Mouse (Mus musculus) MEL (cell line): ENCODE results near the gene Slc39a9. TPM values are rescaled to one million over a fixed set of nuclear protein-coding genes. Genes with fewer than 3 reads are reported as not detected.

Experiments used
- DNase-seq: peaks from one replicate; pipeline ENCODE4 v3.0.0; 2011; ENCODE audit warnings: low read depth, low spot score
- H3K27ac ChIP-seq: 2 replicates; pipeline ENCODE4 v1.5.1; 2012; ENCODE audit warnings: low read depth, mild to moderate bottlenecking, control low read depth, low read length, moderate library complexity; ENCODE audit not compliant: control insufficient read depth
- H3K27me3 ChIP-seq, 2 experiments: fragments of 150-350 bp in 1 of 2; sonication (generic) in 1 of 2; 2 replicates each; pipeline ENCODE4 v1.6.1; 2012; ENCODE audit warnings: low read length in 2 of 2, mild to moderate bottlenecking in 2 of 2, improper control_type of control experiment in 1 of 2, moderate library complexity in 1 of 2; ENCODE audit not compliant: insufficient read depth in 2 of 2, control insufficient read depth in 1 of 2
- H3K36me3 ChIP-seq, 2 experiments: 2 replicates each; pipeline ENCODE4 v1.6.1; 2012 to 2014; ENCODE audit warnings: low read length in 2 of 2, improper control_type of control experiment in 1 of 2, inconsistent platforms in 1 of 2, mild to moderate bottlenecking in 1 of 2; ENCODE audit not compliant: insufficient read depth in 2 of 2, control insufficient read depth in 1 of 2
- H3K4me1 ChIP-seq, 2 experiments: fragments of 150-350 bp in 1 of 2; sonication (generic) in 1 of 2; 2 replicates each; pipeline ENCODE4 v1.6.1; 2012; ENCODE audit warnings: low read length in 2 of 2, improper control_type of control experiment in 1 of 2, mild to moderate bottlenecking in 1 of 2; ENCODE audit not compliant: insufficient read depth in 2 of 2, control insufficient read depth in 1 of 2
- H3K4me3 ChIP-seq, 2 experiments: fragments of 150-350 bp in 1 of 2; sonication (generic) in 1 of 2; 2 replicates each; pipeline ENCODE4 v1.5.1; 2012; ENCODE audit warnings: low read depth in 2 of 2, low read length in 2 of 2, mild to moderate bottlenecking in 2 of 2, moderate library complexity in 2 of 2, control low read depth in 1 of 2, improper control_type of control experiment in 1 of 2; ENCODE audit not compliant: control insufficient read depth in 1 of 2, insufficient read depth in 1 of 2
- H3K79me2 ChIP-seq: 2 replicates; pipeline ENCODE4 v1.6.1; 2012; ENCODE audit warnings: mild to moderate bottlenecking, low read length, moderate library complexity; ENCODE audit not compliant: control insufficient read depth, poor library complexity, insufficient read depth
- H3K9ac ChIP-seq: 2 replicates; pipeline ENCODE4 v1.6.1; 2012; ENCODE audit warnings: low read depth, mild to moderate bottlenecking, control low read depth, low read length, moderate library complexity; ENCODE audit not compliant: control insufficient read depth, poor library complexity, severe bottlenecking
- H3K9me3 ChIP-seq: fragments of 150-350 bp; sonication (generic); replicated peaks from 2 replicates; pipeline ENCODE4 v1.6.1; 2012; ENCODE audit warnings: mild to moderate bottlenecking, low read length, improper control_type of control experiment, moderate library complexity; ENCODE audit not compliant: insufficient read depth
- CHD2 ChIP-seq: IDR thresholded peaks from 2 replicates; pipeline ENCODE4 v1.6.1; 2011; ENCODE audit warnings: low read length, improper control_type of control experiment
- CTCF ChIP-seq, 3 experiments: IDR thresholded peaks in 2 of 3; conservative IDR thresholded peaks in 1 of 3; 2 replicates each; pipeline ENCODE4 v1.5.1; 2011 to 2012; ENCODE audit warnings: low read length in 3 of 3, low read depth in 2 of 3, mild to moderate bottlenecking in 2 of 3, improper control_type of control experiment in 1 of 3, inconsistent platforms in 1 of 3, mixed read lengths in 1 of 3, moderate library complexity in 1 of 3; ENCODE audit not compliant: control insufficient read depth in 1 of 3, insufficient read depth in 1 of 3, poor library complexity in 1 of 3, severe bottlenecking in 1 of 3
- E2F4 ChIP-seq: IDR thresholded peaks from 2 replicates; pipeline ENCODE4 v1.6.1; 2011; ENCODE audit warnings: low read depth, low read length, improper control_type of control experiment, borderline replicate concordance
- EP300 ChIP-seq, 2 experiments: IDR thresholded peaks; 2 replicates each; pipeline ENCODE4 v1.6.1; 2011; ENCODE audit warnings: improper control_type of control experiment in 2 of 2, low read length in 2 of 2, low read depth in 1 of 2, mild to moderate bottlenecking in 1 of 2
- ETS1 ChIP-seq: IDR thresholded peaks from 2 replicates; pipeline ENCODE4 v1.6.1; 2012; ENCODE audit warnings: low read depth, mild to moderate bottlenecking, inconsistent platforms, low read length, improper control_type of control experiment, moderate library complexity
- GABPA ChIP-seq: IDR thresholded peaks from 2 replicates; pipeline ENCODE4 v1.6.1; 2012; ENCODE audit warnings: low read depth, mild to moderate bottlenecking, inconsistent platforms, low read length, improper control_type of control experiment, moderate library complexity
- GATA1 ChIP-seq: IDR thresholded peaks from 2 replicates; pipeline ENCODE4 v1.6.1; 2011; ENCODE audit warnings: low read depth, low read length, improper control_type of control experiment
- JUND ChIP-seq: IDR thresholded peaks from 2 replicates; pipeline ENCODE4 v1.6.1; 2011; ENCODE audit warnings: low read depth, mild to moderate bottlenecking, improper control_type of control experiment, low read length
- KAT2A ChIP-seq: conservative IDR thresholded peaks from 2 replicates; pipeline ENCODE4 v1.6.1; 2012; ENCODE audit warnings: low read depth, low read length, improper control_type of control experiment, inconsistent platforms
- MAFK ChIP-seq: IDR thresholded peaks from 2 replicates; pipeline ENCODE4 v1.6.1; 2011; ENCODE audit warnings: low read depth, mild to moderate bottlenecking, low read length, improper control_type of control experiment, borderline replicate concordance
- MAX ChIP-seq: IDR thresholded peaks from 2 replicates; pipeline ENCODE4 v1.6.1; 2011; ENCODE audit warnings: low read length, improper control_type of control experiment
- MEF2A ChIP-seq: IDR thresholded peaks from 2 replicates; pipeline ENCODE4 v1.6.1; 2014; ENCODE audit warnings: low read depth, mild to moderate bottlenecking, inconsistent platforms, low read length, improper control_type of control experiment; ENCODE audit not compliant: poor library complexity, insufficient replicate concordance, severe bottlenecking; ENCODE audit errors: extremely low read depth
- NELFE ChIP-seq: IDR thresholded peaks from 2 replicates; pipeline ENCODE4 v1.6.1; 2011; ENCODE audit warnings: low read depth, low read length, improper control_type of control experiment
- RAD21 ChIP-seq: IDR thresholded peaks from 2 replicates; pipeline ENCODE4 v1.6.1; 2011; ENCODE audit warnings: mild to moderate bottlenecking, low read depth, low read length, improper control_type of control experiment
- RCOR1 ChIP-seq: IDR thresholded peaks from 2 replicates; pipeline ENCODE4 v1.6.1; 2012; ENCODE audit warnings: low read depth, mild to moderate bottlenecking, inconsistent platforms, low read length, improper control_type of control experiment
- SIN3A ChIP-seq: IDR thresholded peaks from 2 replicates; pipeline ENCODE4 v1.6.1; 2012; ENCODE audit warnings: low read length, improper control_type of control experiment, inconsistent platforms
- SMC3 ChIP-seq: IDR thresholded peaks from 2 replicates; pipeline ENCODE4 v1.6.1; 2011; ENCODE audit warnings: low read depth, low read length, improper control_type of control experiment
- TAL1 ChIP-seq: IDR thresholded peaks from 2 replicates; pipeline ENCODE4 v1.6.1; 2012; ENCODE audit warnings: mild to moderate bottlenecking, inconsistent platforms, low read length, moderate library complexity, mixed read lengths
- TBP ChIP-seq: IDR thresholded peaks from 2 replicates; pipeline ENCODE4 v1.8.0; 2011; ENCODE audit warnings: low read depth, low read length, improper control_type of control experiment
- TCF12 ChIP-seq: IDR thresholded peaks from 2 replicates; pipeline ENCODE4 v1.6.1; 2014; ENCODE audit warnings: low read depth, mild to moderate bottlenecking, inconsistent platforms, low read length, improper control_type of control experiment, moderate library complexity
- ZC3H11A ChIP-seq: IDR thresholded peaks from 2 replicates; pipeline ENCODE4 v1.6.1; 2012; ENCODE audit warnings: low read depth, mild to moderate bottlenecking, inconsistent platforms, low read length, improper control_type of control experiment
- ZKSCAN1 ChIP-seq: IDR thresholded peaks from 2 replicates; pipeline ENCODE4 v1.6.1; 2012; ENCODE audit warnings: low read depth, mild to moderate bottlenecking, inconsistent platforms, low read length, improper control_type of control experiment, moderate library complexity
- ZNF384 ChIP-seq: IDR thresholded peaks from 2 replicates; pipeline ENCODE4 v1.6.1; 2012; ENCODE audit warnings: low read depth, mild to moderate bottlenecking, inconsistent platforms, low read length, improper control_type of control experiment
- polyA plus RNA-seq, 2 experiments: library from polyadenylated mRNA; stranded (reverse) in 1 of 2; unstranded in 1 of 2; fragments of >175 nt in 1 of 2; fragments of >200 nt in 1 of 2; gene quantifications; 2 replicates each; pipeline versions ENCODE4 v1.2.1 to v1.2.4; 2012; ENCODE audit warnings: low replicate concordance in 2 of 2, low read depth in 1 of 2; ENCODE audit not compliant: insufficient read length in 2 of 2, insufficient read depth in 1 of 2, missing spikeins in 1 of 2
- total RNA-seq: library from RNA; depleted of rRNA; stranded (reverse); fragments of 300-350 nt; gene quantifications from 2 replicates; pipeline ENCODE4 v1.2.3, GENCODE M21; 2012

Slc39a9 gene
- total and polyA plus RNA-seq, 3 experiments, result 13.1 to 34.4 TPM; not detected in 1

DNA sequence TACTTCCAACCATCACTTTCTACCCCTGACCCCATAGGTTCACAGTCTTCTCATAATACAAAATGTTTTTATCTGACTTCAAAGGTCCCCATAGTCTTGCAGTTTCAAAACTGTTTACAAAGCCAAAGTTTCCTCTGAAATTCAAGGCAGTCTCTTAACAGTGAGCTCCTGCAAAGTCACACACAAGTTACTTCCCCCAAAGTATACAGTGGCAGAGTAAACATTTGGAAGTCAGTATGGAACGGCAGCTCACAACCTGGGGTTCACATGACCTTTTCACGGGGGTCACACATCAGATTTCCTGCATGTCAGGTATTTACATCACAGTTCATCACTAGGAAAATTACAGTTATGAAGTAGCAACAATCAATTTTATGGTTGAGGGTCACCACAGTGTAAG is 20.3 kb downstream of the Slc39a9 start:
- peaks cover 7 to 8% of the 10 kb centered on the region in 2 experiments for H3K36me3 ChIP-seq
- no peaks in the 10 kb centered on the region for H3K27me3 ChIP-seq
- no peak for TF ChIP-seq TBP
- no peak for TF ChIP-seq MAX
- peaks cover 2 to 3% of the 10 kb centered on the region in 2 experiments; a peak in 2 of 4 replicates for H3K4me1 ChIP-seq
- no peaks in the 10 kb centered on the region for H3K9me3 ChIP-seq
- DNase-seq, result no peak
- H3K27ac ChIP-seq, result no peak overlapping the region
- no peak overlapping the region for H3K9ac ChIP-seq
- H3K79me2 ChIP-seq, result peaks cover 4% of the 10 kb centered on the region; the same call in 1 of the 2 replicates
- H3K4me3 ChIP-seq, result no peak overlapping the region

DNA sequence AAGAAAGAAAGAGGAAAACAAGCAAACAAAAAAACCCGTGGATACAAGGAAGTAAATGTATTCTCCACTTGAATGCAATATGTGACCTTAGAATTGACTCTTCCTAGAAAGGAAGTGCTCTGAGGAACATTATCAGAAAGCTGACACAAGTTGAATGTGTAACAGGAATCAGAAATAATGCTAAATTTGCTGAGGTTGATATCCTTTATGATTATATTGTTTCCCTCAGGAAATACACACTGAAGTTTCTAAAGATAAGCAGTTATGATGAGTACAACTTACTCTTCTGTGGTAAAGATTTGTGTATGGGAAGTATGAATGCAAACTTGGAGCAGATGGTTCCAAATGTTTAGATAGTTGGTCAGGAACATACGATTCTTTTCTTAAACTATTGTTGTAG is 24.7 kb downstream of the Slc39a9 start:
- Histone ChIP-seq H3K9ac (no peak overlapping the region), H3K9me3 (no peaks in the 10 kb centered on the region), H3K27me3 (no peaks in the 10 kb centered on the region), H3K79me2 (no peaks in the 10 kb centered on the region), H3K27ac (no peak overlapping the region), H3K36me3 (peaks cover 7 to 8% of the 10 kb centered on the region in 2 experiments), H3K4me1 (peaks cover 2 to 3% of the 10 kb centered on the region in 2 experiments; a peak in 2 of 4 replicates), H3K4me3 (no peak overlapping the region)
- peak; percentile 29 for DNase-seq
- TF ChIP-seq MAX (no peak), GATA1 (peak; percentile 46; the same call in 1 of the 2 replicates), RAD21 (no peak), TBP (no peak), SIN3A (no peak), MEF2A (no peak), JUND (no peak), ZC3H11A (no peak), MAFK (no peak; the same call in 1 of the 2 replicates), KAT2A (no peak), TAL1 (no peak), RCOR1 (peak; percentile 67; the same call in 1 of the 2 replicates), EP300 (IDR thresholded peaks at IDR 0.05; ENCODE audit: low read depth in 1 of 2, low read length in 2 of 2) (peak; percentile 46 to 56; a peak in 3 of 4 replicates)
- TF ChIP-seq, all 39 proteins: peak for 3

DNA sequence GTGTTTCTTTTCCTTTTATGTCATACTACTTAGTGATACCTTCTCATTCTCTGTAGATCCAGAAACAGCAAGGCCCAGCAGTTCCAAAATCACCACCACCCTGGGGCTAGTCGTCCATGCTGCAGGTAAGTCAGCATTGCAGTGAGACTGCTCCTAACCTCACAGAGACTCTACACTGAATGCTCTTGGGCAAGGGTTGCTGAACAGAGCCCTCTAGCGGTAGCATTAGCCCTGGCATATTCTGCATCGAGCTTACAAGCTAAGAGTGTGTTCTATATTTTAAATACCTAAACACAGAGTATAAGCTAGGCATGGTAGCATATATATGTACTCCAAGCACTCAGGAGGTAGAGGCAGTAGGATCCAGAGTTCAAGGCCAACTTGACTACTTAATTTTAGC is 29.5 kb downstream of the Slc39a9 start:
- Histone ChIP-seq H3K4me1 (peaks cover 0 to under 1% of the 10 kb centered on the region in 2 experiments; a peak in 1 of 4 replicates), H3K79me2 (no peaks in the 10 kb centered on the region), H3K9ac (no peak overlapping the region), H3K27ac (no peak overlapping the region)
- DNase-seq, result peak; percentile 79
- no peak for TF ChIP-seq SIN3A
- TF ChIP-seq CTCF (IDR thresholded peaks at IDR 0.05 in 2 of 3, conservative IDR thresholded peaks at IDR 0.05 in 1 of 3; ENCODE audit: control insufficient read depth in 1 of 3, insufficient read depth in 1 of 3, low read depth in 2 of 3, low read length in 3 of 3, poor library complexity in 1 of 3, severe bottlenecking in 1 of 3), result peak; percentile 81 to 96 (median 85)
- TF ChIP-seq TCF12, result no peak
- TF ChIP-seq ETS1, result no peak
- no peak for TF ChIP-seq MAFK
- TF ChIP-seq ZC3H11A, result no peak
- TF ChIP-seq TAL1, result no peak
- no peak for TF ChIP-seq NELFE
- no peak for TF ChIP-seq E2F4
- TF ChIP-seq TBP, result no peak
- no peak for TF ChIP-seq ZKSCAN1
- TF ChIP-seq RCOR1, result no peak
- TF ChIP-seq RAD21, result peak; percentile 40
- no peak for TF ChIP-seq ZNF384
- no peak for TF ChIP-seq CHD2
- TF ChIP-seq GABPA, result no peak
- TF ChIP-seq SMC3, result peak; percentile 59
- TF ChIP-seq, all 39 proteins: peak for 3
- Histone ChIP-seq H3K4me3 (no peak overlapping the region), H3K9me3 (no peaks in the 10 kb centered on the region), H3K36me3 (peaks cover 0 to 2% of the 10 kb centered on the region in 2 experiments; a peak in 2 of 4 replicates), H3K27me3 (no peaks in the 10 kb centered on the region)
